Mouse (Mus musculus) thymus, adult 18-20 months (tissue): ENCODE measurements at regions not wholly inside any gene's neighbourhood (a gene's known extent, or its start where the extent isn't known, plus 50 kb on each side); places are given as distances from the start of the nearest gene placed in this dataset.
"Not testable (repeated sequence)": the region's sequence is repeated elsewhere in the genome, so short reads cannot be mapped to it uniquely, and the experiment has no call there.

Source experiments
- DNase-seq, 2 experiments: peaks; one replicate each; pipeline ENCODE4 v3.0.0; 2022; ENCODE audit warnings: mixed read lengths in 2 of 2

DNA sequence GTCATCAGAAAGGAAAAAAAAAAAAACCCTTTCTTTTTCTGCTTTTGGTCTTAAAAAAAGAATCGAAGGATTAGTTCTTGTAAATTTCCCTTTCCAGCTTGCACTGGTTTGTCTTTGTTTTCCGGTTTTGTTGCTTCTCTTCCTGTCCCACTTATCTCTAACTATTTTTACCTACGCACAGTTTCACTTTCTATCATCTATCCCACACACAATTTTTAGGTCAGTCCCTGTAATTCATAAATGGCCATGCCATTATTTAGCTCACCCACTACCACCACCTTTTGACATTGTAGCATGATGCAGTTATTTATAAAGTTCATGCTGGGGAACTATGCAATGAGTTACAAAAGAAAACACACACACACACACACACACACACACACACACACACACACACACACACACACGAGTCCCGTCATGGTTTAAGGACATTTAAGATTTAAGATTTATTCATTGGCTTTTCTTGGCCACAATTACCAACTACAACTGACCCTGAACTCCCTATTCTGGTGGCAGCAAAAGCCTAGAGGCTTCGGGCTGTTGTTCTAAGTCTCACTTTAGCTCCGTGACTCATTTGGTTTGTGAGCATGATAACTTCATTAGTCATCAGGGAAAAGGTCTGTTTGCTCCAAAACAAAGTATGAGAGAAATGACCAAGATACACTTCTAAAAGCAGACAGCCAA, 164.6 kb upstream of the Gm10131 start:
- no peak for DNase-seq

DNA sequence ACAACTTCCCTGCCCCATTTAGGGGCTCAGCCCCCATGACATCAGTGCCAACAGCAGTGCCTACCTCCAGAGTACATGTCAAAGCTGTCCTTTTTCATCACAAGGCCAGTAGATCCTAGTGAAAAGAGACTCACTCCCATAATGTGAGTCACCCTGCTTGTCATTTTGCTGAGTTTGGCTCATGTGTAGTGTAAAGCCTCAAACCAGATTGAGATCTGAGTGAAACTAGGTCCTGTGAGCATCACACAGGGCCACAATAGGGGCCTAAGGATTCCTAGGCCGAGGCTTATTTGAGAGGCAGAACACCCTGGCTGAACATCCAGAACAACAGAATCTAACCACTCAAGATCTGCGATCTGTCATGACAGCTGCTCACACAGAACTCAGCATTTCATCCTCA, 163.3 kb upstream of the Gm10131 start:
- not testable (repeated sequence) for DNase-seq

DNA sequence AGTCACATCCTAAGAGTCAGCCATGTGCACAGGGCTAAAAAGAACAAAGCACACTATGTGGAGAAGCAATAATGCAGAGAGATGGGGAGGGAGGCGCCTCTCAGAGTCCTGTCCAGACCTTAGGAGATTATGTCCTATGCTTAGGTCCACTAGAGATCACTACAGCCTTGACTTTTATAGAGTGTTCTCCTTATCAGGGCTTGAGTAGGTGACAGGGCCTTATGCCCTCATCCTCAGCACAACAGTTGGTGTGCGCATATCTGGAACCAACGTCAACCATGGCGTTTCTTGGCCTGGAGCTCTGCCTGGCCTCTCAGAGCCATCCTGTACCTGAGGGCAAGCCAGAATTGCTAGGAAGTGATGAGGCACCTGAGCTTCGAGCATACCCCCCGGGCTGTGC, 162.6 kb upstream of the Gm10131 start:
- DNase-seq, result no peak

DNA sequence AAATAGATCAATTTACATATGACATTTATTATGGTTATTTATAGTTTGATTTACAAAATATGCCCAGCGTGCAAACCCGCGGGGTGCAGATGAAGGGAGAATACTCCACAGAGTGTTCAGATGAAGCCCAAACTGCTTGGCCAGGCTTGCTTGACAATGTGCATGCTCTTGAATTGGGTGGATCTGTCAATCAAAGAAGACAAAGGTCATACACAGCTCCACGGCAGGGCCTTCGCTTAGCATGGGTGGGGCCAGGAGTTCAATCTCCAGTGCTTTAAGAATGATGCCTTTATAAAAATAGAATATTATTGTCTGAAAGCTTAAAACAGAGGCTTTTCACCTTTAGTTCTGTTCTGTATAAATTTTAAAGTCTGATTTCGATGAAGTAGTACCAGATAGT, 158.3 kb upstream of the Gm10131 start:
- no peak for DNase-seq

DNA sequence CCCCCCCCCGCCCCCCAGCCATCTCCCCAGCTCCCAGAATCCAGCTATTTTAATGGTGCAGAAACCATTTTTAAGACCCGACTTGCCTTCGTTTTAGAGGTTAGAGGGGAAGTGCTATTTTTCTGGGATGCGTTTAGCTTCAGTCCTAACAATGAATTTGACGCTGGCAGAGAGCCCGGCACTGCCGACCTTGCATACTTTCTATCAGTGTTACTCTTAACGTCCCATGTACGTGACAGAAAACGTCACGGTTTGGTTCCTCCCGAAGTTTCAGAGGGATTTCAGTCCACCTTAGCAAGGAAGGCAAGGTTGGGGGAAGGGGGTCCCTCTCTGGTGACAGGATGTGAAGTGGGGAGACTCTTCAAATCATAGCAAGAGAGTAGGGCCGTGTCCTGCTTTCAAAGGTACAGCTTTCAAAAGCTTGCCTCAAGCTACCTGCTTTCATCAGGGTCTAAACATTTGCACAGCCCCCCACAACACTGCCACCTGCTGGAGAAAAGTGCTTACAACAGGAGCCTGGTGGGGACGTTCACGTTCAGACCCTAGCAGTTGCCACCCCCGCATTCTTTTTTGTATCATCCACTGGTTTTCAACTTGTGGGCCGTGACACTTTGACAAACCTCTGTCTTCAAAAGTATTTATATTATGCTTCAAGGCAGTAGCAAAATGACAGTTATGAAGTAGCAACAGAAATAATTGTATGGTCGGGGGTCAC, 157.4 kb upstream of the Gm10131 start:
- DNase-seq, result no peak

DNA sequence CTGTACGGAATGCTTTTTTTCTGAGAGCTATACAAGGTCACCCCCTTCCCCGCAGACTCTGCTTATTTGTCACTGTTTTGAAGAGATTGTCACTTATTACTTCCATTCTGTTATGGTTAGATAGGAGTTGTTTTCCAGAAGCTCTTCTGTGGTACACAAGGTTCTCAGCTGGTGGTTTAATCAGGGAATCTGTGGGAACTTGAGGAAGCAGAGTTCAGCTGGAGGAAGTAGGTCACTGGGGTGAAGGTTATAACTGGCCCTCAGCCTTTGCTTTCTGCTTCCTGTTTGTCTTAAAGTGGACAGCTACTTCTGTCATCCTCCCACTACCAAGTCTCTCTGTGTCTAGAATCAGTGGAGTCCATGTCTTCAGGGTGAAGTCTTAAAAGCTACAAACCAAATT, 143.4 kb upstream of the Gm10131 start:
- no peak for DNase-seq

DNA sequence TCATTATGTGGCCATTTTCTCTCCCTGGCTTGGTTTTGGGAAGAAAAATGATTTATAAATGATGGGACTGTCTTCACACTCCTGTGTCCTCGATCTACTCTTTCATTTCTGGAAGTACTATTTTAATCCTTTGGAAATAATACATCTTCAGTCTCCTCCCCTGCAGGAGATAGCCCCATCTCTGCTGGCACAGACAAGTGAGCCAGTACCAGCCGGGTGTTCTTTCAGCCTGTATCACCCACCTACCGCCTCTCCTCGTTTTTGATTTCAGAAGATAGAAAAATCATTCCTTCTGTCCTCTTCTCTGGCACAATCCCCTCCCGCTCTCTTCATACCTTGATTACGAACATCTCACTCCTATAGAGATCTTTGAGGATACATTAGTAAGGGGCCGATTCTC, 140.4 kb upstream of the Gm10131 start:
- no peak for DNase-seq

DNA sequence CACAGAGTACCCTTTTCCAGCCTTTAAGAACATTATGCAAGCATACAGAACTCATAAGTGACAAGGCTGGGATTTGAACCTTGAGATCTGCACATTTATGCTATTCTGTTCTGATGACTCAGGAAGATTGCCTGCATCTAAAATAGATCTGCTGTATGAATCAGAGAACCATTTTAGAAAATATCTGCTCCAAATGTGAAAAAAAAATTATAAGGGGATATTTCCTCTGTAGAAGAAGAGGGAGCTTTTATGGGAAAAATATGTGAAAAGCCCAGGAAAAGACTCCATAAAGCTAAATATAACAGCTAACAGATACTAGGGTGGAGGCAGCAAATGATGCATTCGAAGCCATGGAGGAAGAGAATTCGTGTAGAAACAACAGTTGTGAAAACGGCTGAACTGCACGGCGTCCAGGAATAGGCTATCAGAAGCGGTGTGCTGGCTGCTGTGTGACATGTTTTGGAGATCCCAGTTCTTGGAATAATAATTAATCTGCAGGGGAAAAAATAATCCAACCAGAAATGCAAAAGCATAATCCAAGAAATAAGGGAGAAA, 127.9 kb upstream of the Gm10131 start:
- no peak for DNase-seq

DNA sequence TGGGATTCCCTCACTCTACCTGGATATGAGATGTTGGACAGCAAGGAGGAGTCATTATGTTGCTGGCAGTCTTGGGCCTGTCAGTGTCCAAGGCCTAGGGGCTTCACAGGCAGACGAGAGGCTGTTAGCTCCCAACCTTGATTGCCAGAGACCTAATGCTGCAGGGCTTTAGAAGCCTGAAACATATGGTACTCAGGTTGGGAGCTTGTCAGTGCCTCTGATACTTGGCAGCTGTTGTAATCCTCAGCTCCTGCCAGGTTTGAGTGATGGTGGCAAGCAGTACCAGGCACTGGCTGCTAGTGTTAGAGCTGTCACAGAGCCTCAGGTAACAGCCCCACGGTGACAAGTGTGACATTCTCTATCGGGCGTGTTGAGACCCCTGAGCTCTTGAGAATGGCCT, 122.2 kb upstream of the Gm10131 start:
- DNase-seq, result no peak

DNA sequence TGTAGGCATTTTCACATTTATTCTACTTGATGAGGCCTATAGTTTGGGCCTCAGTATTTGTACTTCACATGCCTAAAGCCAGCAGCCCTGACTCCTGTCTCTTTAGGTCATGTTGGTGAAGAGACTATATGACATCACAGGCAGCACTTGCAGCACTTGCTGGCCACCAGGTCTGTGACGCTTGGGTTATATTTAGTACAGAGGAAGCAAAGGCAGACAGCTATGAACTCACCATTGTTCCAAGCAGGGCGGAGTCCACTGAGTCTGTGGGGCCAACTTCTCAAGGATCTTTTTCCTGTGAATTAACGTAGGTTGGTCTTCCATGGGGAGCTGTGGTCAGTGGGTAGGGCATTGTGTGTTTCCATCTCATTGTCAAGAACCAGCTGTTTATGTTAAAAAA, 117.9 kb upstream of the Gm10131 start:
- DNase-seq, result no peak

DNA sequence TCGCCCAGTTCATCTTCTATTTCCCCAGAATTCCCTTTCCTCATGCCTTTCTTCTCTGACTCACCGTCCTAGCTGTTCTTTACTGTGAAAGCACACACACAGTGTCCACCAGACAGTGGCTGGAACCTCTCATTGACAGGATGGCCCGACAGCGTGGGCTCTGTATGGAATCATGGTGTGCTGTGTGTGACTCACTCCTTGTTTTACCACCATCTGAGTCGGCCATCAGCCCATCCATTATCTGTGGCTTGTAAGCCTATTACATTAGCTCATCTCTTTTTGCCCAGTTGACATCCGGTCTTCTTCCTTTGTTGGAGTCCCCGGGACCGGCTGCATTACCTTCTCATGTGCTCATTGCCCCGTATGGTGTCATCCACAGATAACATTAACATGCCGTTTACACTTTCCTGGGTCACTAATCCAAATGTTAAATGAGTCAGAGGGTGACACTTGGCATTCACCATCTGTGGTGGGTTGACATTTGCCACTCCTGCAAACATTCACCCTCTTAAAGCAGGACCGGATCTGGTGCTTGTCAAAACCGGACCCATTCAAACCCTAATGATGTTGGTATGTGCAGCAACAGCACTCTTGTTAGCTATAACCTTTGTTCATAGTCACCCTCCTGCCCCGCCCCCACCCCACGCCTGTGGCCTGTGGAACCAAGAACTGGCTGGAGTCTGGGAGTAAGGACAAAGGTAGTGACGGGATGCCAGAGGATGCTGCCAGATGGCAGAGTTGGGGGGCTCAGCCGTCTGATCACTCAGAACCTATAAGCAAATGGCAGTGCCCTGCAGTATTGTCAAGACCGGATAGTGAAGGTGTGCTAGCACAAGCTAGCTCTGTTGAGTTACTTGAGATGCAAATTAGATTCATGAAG, 113.7 kb upstream of the Gm10131 start:
- no peak for DNase-seq

DNA sequence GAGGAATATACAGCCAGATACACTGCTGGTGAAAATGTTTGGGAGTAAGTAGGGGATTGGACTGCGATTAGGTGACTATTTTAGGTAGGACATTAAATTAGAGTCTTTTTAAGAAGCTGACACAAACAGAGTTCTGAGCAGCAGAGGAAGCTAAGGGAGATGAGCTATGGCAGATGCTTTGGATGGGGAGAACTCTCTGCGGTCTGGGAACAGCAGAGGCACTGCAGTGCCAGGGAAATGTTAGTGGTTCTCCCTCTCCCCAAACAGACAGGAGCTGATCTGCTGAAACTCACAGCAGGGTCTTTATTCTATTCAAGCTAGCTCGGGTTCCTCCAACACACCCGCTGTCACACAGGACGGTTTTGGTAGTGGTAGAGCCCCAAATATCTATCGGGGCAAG, 110.7 kb upstream of the Gm10131 start:
- DNase-seq, result no peak
